Mouse (Mus musculus) G1E (cell line): Measurements from ENCODE around the gene Rnf207.

ENCODE experiments used
- CTCF ChIP-seq: IDR thresholded peaks from 2 replicates; pipeline ENCODE4 v1.5.1; 2012; ENCODE audit warnings: low read depth, low read length, inconsistent platforms, mixed read lengths
- GATA1 ChIP-seq: IDR thresholded peaks from 2 replicates; pipeline ENCODE4 v1.6.1; 2012; ENCODE audit warnings: borderline replicate concordance, low read length, inconsistent platforms, mixed read lengths
- GATA2 ChIP-seq: IDR thresholded peaks from 2 replicates; pipeline ENCODE4 v1.6.1; 2012; ENCODE audit warnings: low read depth, low read length, inconsistent platforms, borderline replicate concordance
- POLR2AphosphoS5 ChIP-seq: IDR thresholded peaks from 2 replicates; pipeline ENCODE4 v1.6.1; 2012; ENCODE audit warnings: low read depth, low read length, inconsistent platforms; ENCODE audit not compliant: insufficient replicate concordance
- TAL1 ChIP-seq: conservative IDR thresholded peaks from 2 replicates; pipeline ENCODE4 v1.6.1; 2012; ENCODE audit warnings: low read depth, low read length, inconsistent platforms, mixed read lengths

- no peak for TF ChIP-seq CTCF
- no peak for TF ChIP-seq GATA1
- no peak for TF ChIP-seq TAL1
- no peak for TF ChIP-seq POLR2AphosphoS5
- no peak for TF ChIP-seq GATA2
Observed at GRCm38 (mm10) chr4:152362180-152362579, 43.4 kb upstream of the Rnf207 start.
